Mouse (Mus musculus) adrenal gland (tissue): ENCODE measurements around the gene Tspan9.

Source experiments
- intact Hi-C: fragments of 180-260 bp; cut with DNase I; formaldehyde crosslinking; loops from one replicate; pipeline ENCODE4 v1.15.1; 2025

The Tspan9 gene

GRCm38 (mm10) chr6:128041836-128042235, 101.6 kb downstream of the Tspan9 start:
- intact Hi-C loops, result no loop called here

DNA sequence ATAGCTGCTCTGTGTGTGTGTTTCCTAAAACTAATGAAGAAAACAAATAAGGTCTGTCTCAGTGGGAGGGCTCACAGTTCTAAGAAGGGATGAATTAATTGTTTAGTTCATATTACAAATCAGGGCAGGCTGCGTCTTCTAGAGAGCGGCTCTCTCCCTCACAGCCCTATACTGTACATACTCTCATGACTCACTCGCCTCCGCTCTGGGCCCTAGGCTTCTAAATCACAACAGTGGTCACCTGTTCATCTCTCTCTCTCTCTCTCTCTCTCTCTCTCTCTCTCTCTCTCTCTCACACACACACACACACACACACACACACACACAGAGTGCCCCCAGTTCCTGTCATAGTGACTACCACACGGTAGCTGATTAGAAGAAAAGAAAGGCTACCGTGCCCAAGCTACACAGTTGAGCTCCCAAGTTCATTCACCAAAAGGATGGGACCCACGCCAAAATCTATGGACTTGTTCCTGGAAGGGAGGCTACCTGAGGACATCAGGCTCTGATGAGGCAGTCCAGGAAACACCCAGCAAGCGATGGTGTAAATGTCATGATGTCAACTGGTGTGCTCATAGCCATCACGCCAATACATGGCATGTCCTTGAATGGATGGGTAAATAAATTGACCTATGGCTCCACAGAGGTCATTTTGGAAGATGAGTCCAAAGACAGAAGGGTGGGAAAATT, 104.2 kb downstream of the Tspan9 start:
- intact Hi-C loops, result no loop called here

- intact Hi-C loops, result no loop called here
These were observed 104.8 kb downstream of the Tspan9 start for GRCm38 (mm10) chr6:128038568-128038967.

- intact Hi-C loops, result no loop called here
These were observed 106.8 kb downstream of the Tspan9 start for GRCm38 (mm10) chr6:128036597-128036996.

DNA sequence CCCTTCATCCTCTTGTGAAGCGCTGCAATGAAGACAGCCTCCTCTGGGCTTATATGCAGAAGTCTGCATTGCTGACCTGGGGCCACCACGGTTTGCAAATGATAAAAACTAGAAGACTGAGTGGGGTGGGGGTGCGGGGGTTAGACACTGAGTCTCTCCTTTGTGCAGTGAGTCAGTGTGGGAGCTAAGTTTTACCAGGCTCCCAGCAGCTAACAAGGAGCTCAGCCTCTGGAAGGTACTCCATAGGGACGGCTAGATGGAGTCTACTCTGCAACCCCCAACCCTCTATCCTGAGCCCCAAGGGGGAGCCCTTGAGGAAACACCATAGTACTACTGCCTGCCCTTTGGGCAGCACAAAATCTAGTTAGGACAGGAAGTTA, 107.5 kb downstream of the Tspan9 start:
- intact Hi-C loops, result loop anchor here (2.0 kb wide), 1 partner anchor 57 kb away; no protein-coding TSS in a partner anchor

DNA sequence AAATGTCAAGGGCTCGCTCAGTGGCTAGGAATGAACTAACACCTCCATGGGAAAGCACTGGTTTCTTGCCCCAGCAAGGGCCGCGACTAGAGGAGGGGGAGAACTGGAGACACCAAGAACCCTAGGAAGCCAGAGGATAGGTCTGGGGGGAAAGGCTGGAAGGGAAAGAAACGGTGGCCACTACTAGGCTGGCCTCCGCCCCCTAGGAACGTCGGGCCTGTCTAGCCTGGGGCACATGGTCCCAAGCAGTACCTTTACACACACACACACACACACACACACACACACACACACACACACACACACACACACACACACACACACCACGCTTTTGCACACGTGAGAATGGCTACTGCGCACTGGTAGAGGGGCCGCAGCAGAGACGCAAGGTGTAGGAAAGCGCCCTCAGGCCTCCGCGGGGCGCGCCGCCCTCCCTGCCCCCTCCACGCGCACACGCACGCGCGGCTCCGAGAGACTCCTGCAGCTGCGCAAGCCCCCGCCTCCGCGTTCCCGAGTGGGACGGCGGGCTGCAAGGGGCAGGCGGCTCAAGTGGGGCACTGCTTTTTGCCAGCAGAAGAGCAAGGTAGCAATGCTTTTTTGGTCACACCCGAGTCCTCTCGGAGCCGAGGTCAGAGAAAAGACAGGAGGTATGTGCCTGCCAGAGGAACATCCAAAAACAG, 108.0 kb downstream of the Tspan9 start:
- intact Hi-C loops, result loop anchor here (2.0 kb wide), 1 partner anchor 57 kb away; no protein-coding TSS in a partner anchor

DNA sequence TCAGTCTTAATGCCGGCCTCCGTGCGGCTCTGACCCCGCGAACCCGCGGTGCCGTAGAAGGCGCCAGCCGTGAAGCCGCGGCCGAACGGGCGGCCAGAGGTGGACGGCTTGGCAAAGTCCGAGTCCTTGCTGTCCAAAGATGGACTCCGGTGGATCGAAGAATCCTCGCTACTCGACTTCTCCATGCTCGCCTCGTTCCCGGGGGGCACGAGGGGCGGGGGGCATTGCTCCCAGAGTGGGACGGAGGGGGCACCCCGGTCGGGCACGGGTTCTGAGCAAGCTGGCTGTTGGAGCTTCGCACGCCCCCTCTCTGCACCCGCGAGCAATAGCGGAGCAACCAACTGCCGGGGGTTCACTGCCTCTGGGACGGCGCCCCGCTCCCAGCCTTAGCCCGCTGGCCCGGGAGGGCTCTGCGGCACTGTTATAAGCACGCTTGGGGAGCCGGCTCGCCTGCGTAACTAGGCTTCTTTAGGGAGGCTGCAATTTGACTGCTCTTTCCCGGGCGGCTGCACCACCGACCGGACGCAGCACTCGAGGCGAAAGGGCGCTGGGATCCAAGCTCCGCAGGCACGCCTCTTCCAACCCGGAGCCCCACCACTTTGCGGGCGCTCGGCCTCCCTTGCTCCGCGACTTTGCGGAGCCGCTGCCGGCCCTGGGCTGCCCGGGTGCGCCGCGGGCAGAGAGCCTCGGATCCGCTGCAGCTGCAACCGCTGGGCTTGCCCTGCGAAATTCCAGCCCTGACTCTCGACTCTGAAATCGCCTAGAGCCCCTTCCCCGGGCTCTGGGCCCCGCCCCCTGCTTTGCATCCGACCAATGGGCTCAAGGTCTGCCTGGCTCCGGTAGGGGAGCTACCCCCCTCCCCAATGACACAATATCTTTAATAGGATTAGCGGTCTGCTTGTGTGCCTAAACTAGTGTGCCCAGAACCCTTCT, 108.8 kb downstream of the Tspan9 start:
- intact Hi-C loops, result loop anchor here (2.0 kb wide), 1 partner anchor 58 kb away; no protein-coding TSS in a partner anchor

DNA sequence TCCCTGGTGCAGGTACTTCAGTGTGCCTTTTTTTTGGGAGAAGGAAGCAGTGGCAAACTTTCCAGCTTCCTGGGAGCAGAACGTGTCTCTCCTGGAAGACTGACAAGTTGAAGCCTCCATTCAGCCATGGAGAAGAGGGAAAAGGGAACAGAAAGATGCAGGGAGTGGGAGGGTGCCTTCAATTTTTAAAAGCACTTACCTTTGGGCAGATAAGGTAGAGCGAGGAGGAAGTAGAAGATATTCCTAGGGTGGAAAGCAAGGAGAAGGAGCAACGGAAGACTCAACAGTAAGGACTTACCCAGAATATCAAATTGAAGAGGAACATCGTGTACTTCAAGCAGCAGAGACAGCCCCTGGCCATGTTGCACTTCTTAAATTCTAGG, 109.5 kb downstream of the Tspan9 start:
- intact Hi-C loops, result loop anchor here (2.0 kb wide), 2 partner anchors 59 to 111 kb away; no protein-coding TSS in a partner anchor

- intact Hi-C loops, result loop anchor here (2.0 kb wide), 1 partner anchor 111 kb away; no protein-coding TSS in a partner anchor
These were observed 110.1 kb downstream of the Tspan9 start for GRCm38 (mm10) chr6:128033172-128033867.

DNA sequence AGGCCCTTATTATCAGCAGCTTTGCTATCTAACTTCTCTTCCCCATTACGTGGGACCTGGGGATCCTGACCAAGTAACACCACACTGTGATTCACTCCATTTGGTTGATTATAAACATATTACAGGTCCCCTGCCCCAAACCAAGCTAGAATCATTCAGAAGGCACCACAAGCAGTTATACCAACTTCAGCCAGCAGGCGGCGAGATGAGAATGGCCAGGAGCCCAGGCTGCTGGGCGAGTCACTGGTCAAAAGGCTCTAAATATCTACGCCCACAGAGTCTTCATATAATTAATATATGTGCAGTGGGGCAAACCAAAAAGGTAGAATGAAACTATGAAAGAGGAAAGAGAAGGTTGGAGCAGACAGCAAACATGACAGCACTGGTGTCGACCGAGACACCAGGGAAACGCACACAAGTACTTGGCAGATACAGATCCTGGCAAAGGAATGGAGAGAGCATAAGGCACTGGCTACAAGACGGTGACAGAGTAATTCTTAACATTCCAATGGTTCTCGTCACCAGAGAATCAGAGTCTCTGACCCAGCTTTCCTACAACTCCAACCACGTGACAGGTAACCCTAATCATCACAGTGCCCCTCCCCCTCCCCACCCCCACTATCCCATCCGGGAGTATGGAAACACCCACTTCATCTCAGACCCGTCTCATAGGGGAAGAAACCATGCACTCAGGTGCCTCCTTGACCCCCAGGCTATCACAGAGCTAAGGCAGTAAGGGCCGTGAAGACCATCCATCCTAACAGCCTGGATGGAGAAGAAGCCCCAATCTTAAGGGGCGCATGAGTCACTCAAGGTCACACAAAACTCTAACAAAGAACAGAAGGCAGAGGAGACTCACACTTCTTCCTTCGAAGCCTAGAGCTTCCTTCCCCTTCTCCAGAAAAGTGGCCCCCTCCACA, 110.9 kb downstream of the Tspan9 start:
- intact Hi-C loops, result loop anchor here (2.0 kb wide), 1 partner anchor 112 kb away; no protein-coding TSS in a partner anchor

GRCm38 (mm10) chr6:128031584-128031983, 111.8 kb downstream of the Tspan9 start:
- intact Hi-C loops, result no loop called here

- intact Hi-C loops, result no loop called here
These were observed 112.3 kb downstream of the Tspan9 start for GRCm38 (mm10) chr6:128031096-128031495.

- intact Hi-C loops, result no loop called here
These were observed 112.9 kb downstream of the Tspan9 start for GRCm38 (mm10) chr6:128030475-128030874.

GRCm38 (mm10) chr6:128029517-128030348, 113.7 kb downstream of the Tspan9 start:
- intact Hi-C loops, result loop anchor here (2.0 kb wide), 1 partner anchor 59 kb away; no protein-coding TSS in a partner anchor

DNA sequence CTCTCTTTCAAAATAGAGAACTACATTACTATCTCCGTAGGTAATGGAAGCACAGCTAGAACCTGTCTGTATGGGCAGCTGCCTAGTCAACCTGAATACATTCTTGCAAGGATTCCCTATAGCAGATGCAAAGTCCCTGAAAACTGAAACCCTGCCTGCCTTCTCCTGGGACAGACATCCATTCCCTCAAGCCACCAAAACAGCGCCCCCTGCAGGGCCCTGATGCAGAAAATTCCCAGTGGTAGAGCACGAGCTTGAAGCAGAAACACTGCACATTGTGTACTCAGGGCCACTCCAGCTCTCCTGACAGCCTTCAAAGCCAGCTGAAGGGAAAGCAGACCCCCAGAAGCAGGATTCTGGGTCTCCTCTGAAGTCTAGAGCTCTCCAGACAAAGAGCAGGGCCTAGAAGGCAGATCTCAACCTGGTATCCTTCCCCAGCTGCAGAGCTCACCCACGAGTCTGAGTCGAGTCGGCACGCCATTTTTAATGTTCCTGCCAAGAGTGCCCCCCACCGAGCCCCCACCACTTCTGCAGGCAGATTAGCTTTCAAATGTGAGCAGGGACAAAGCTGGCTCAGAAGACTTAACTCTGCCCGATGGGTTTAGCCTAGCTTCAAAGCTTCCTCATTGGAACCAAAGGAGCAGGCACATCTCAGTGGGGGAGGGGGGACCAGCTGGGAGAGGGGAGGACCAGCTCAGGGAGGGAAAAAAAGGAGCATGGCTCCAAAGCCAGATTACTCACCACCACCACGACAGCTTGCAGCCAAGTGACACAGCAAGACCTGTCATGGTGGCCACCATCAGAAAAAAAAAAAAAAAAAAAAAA, 115.1 kb downstream of the Tspan9 start:
- intact Hi-C loops, result loop anchor here (2.0 kb wide), 1 partner anchor 58 kb away; no protein-coding TSS in a partner anchor

DNA sequence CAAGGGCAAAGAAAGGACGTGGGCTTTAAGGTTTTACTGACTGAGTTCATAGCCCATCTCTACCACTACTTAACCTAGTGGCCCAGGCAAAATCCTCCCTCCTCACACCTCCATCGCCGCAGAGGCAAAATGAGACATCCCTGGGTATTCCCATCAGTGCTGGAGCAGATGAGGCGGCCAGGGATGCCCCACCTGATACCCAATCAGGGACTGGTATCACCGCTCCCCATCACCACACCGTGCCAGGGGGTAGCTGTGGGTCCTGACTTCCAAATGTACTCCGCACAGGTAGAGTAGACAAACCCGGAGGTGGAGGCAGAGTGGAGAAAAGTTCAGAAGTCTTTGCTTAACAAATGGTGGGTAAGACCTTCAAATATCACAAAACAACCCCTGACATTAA, 117.4 kb downstream of the Tspan9 start:
- intact Hi-C loops, result no loop called here

- intact Hi-C loops, result no loop called here
These were observed 117.8 kb downstream of the Tspan9 start for GRCm38 (mm10) chr6:128025581-128025980.

- intact Hi-C loops, result no loop called here
These were observed 121.2 kb downstream of the Tspan9 start for GRCm38 (mm10) chr6:128022207-128022606.
